Mouse (Mus musculus): ENCODE data around the gene Atg3.

Atg3 gene

DNA sequence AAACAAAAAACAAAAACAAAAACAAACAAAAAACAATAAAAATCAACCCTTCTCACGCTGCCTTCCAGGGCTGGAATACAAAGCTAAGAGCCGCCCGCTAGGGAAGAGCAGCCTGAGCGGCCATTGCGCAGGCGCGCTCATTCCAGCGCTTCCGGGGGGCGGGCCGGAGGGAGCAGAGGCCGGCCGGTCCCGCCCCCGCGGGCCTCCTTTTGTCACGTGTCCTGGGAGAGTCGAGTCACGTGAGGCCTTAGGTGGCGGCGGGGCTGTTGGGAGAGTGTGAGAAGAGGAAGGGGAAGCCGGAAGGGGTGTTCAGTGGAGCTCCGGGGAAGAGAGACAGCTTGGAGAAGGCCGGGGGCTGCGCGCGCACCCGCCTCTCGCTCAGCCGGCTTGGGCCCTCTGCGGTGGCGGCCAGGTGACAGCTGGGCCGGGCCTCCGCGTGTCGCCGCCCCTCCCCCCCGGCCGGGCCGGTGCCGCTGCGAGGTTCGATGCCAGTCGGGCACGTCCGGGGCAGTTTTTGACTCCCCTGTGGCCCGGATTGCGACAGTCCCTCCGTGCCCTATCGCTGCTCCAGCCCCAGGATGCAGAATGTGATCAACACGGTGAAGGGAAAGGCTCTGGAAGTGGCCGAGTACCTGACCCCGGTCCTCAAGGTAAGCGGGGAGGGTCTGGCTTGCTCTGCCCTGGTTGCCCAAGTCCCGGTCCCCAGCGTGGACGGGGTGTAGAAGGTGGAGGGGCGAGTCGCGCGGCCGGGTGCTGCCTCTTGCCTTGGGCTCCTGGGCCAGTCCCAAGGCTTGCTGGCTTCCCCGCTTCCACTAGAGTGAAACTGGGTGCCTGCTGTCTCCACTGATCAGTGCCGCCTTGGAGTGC lies at the start of gene Atg3, which contains the start of gene Slc35a5:
Gene Atg3 (plus strand): TSS at position 264 of the 867 bp plus-strand sequence.
Gene Slc35a5 (minus strand): TSS at position 185 of the 867 bp plus-strand sequence.
- in situ Hi-C loops (cut with MboI) = loop anchor here (25.0 kb wide), 1 partner anchor 854 kb away; the partner anchor contains the start of gene Plcxd2

DNA sequence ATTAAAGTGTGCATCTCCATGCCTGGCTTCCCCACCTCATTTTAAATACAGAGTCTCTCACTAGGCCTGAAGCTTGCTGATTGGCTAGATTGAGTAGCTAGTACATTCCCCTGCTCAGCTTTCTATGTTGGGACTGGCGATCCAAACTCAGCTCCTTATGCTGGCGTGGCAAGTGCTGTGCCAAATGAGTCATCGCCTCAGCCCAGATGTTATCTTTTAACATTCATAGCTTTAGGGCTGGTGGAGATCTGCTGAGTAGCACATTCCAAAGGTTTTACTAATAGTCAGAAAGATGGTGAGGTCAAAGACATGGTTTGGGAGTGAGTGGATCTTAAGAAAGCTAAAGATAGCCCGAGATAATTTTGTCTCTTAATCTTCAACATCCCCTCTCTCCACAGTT lies 48.1 kb upstream of the Atg3 start:
- in situ Hi-C loops (cut with MboI) = no loop called here

DNA sequence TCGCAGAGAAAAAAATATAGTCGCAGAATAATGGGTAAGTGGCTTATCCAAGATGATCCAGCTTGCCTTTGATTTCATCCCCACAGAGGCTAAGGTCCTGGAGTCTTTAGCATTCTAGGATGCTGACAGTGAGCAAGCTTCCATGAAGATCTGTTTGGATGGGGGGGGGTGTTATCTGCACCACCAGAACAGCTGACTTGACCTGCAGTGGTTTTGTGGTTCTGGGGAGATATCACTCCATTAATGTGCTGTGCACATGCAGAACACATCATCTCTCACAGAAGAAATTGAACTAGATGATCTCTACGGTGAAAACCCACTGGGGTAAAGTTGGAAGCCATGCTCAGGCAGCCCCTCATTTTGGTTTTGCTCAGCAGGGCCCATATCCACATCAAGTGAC lies 41.4 kb upstream of the Atg3 start:
- in situ Hi-C loops (cut with MboI) = no loop called here

DNA sequence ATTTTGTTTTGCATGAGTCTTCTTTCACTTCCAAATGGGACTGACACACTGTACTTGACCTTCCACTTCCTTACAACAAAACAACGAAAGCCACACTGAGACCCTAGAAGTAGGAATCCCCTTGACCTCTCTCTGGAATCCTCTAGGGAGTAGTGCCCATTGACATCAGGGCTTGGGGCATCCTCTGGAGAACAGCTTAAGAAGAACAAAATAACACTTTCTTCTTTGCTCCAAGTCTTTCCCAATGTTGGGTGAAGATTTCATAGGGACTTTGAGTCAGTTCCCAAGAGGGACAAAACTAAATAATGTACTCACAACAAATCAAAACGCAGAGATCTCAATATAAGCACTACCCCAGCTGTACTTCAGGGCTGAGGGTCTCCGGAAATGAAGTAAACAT lies 39.8 kb upstream of the Atg3 start:
- in situ Hi-C loops (cut with MboI) = no loop called here

DNA sequence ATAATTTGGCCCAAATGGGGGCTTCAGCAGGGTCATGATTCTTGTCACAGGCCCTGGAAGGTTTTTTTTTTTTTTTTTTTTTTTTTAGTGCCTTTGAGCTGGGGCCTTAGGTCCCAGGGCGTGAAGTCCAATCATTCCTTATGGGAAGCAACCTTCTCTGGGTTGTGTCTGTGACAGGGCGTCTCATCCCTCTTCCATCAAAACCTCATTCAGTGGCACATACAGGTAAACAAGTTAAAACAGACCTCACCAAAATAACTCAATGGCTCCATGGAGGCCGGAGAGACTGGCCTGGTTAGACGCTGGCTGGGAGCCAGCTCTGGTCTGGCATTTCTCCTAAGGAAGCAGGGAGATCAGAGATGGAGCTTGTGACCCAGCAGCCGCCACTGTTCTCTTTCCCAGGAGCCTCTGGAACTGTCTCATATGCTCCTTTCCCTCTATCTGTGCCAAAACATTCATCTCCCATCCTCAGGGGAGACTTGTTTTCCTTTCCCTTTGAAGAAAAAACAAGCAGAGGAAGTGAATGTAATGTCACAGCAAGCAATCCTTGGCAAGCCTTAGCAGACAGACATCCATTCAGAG lies 37.6 kb upstream of the Atg3 start:
- in situ Hi-C loops (cut with MboI) = no loop called here

DNA sequence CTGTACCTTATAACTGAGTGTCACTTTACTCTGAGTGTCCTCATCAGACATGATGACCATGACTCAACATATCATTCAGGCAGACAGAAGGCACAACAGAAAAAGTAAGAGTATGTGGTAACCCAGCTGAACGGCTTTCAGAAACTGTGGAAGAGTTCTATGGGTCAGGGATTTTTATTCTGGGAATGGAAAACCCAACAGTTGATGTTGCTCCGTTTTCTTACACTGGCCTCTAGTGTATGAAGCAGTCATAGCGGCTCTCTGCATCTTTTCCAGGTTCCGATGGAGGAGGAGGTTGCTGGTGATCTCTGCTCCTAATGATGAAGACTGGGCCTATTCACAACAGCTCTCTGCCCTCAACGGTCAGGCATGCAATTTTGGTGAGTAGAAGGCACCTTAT lies 36.0 kb upstream of the Atg3 start:
- in situ Hi-C loops (cut with MboI) = no loop called here

DNA sequence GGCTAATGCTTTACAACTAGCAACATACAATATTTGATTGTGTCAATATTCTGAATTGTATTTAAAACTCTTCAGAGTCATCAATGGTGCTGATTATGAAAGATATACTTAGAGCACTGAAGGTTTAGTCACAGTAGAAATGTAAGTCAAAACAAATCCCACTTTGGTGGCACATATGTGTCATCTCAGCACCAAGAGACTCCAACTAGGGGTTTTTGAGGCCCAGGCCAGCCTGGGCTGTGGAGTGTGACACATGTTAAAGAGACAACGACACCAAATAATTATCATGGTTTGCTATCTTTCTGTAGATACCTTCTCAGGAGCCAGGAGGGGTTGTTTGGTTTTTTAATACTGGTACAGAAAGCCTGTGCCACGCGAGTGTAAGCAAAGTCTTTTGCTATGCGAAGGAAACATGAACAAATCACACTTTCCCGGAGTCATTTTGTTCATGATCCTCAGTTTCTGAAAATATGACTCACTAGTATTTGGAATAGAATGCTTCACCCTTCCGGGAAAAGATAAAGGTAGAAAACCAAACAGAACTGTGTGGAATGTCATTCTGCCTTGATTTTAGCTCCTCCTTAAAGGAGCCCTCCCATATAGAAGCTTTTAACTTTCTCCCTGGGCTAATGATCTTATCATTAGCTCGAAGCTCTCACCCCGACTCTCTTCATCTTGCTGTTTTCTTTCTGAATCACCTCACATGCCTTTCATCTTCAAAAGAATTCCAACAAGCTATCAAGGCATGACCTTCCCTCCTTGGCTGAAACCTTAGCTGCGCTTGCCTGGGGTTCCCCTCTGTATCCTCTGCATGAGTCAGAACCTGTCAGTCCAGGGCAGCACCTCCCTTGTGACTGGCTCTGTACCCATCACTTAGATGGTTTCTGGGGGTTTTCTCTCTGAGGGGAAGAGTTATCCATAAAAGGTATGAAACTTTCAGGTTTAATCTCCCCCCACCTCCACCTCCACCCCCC lies 34.1 kb upstream of the Atg3 start:
- in situ Hi-C loops (cut with MboI) = no loop called here

DNA sequence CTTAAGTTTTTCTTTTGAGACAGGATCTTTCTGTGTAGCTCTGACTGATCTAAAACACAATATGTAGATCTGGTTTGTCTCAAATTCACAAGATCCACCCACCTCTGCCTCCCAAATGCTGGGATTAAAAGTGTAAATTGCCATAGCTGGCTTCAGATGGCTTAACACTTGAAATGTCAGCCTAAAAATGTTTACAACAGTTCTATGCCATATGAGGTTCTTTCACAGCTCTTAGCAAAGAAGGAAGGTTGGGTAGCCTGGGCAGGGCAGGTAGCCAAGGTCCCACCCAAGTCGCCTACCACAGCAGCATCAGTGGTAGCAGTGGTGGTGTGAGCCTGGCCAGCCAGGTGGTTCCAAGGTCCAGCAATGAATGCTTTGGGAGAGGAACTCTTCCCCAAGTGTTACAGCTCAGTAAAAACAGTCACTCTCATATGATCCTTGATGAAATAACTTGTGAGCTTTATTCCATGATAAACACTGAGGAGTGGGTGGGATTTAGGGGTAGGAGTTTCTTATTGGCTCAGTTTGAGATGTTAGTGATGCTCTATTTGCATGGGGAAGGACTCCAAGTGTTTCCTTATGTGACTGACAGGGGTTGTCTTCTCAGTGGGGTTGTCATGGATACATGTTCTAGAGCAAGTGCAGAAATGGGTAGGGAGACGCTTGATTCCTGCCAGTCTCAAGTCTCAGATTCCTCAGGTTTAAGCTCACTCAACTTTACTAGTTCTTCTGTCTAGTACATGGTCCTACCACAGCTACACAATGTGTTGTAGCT lies 30.5 kb upstream of the Atg3 start:
- in situ Hi-C loops (cut with MboI) = no loop called here

DNA sequence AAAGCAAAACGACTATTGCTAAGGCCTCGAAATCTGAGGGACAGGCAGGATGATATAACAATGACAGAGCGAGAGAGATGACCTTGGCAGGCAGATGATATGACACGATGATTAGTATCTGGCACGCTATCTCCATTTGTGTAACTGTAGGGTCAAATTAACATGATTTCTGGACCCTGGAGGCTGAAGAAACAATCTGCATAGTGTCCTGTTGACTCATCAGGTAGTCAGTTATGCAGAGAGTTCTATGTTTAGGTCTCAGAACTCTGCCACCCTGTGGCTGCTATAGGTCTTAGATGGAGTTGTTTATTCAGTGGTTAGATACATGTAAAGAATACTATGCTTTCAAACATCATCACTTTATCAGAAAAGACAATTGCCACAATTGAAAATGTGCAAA lies 16.9 kb upstream of the Atg3 start:
- in situ Hi-C loops (cut with MboI) = no loop called here

DNA sequence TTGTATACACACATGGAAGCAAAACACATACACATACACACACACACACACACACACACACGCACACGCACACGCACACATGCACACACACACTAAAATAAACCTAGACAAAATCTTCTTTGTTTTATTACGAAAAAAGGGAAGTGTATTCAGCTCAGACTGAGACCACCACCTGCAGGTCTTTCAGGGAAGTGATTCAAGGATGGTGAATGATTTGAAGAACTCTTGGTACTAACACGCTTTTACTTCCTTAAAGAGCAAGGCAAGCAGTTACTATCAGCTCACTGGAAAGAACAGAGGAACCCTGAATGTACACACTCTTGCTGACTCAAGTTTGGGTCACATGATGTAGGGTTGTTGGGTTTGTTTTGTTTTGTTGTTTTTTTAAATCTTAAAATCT lies 16.0 kb upstream of the Atg3 start:
- in situ Hi-C loops (cut with MboI) = no loop called here

DNA sequence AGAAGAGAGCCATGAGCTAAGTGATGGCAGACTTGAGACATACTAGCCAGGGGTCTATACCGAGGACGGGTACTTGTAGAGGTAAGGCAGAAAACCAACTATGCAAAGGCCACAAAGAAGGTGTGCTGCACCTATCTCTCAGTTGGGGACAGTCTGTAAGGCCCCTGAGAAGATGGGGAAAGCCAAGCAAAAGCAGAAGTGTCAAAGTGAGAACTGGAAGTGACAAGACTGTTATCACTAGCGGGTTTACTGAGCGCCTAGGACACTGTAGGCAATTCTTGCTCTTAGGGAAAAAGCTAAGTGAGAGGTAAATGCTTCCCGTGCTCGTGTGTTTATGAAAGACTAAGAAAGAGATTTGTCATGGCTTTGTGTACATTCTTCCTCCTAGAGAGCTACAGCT lies 13.5 kb upstream of the Atg3 start:
- in situ Hi-C loops (cut with MboI) = no loop called here

DNA sequence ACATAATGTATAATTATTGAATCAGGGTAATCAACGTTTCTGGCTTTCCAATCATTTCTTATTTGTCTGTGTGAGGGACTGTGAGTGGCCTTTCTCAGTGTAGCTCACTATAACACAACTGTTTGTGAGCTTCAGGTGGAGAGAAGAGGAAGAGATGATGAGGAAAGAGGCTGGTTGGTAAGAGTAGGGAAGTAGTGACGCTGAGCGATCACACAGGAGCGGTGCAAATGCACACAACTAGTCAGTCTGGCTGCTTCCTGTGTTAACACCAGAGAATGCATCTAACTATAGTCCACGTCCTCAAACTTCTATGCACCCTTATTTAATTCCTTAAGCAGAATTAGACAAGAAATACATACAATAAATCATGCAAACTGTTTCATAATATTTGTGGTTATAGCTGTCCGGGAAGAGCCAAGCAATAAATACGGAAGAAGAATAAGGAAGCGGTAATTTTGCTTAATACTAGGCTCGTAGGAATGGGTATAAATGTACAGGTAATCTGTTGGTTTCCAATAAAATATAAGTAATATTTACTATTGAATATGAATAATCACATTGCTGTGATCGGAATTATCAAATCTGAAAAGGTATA lies 10.0 kb upstream of the Atg3 start:
- in situ Hi-C loops (cut with MboI) = no loop called here

DNA sequence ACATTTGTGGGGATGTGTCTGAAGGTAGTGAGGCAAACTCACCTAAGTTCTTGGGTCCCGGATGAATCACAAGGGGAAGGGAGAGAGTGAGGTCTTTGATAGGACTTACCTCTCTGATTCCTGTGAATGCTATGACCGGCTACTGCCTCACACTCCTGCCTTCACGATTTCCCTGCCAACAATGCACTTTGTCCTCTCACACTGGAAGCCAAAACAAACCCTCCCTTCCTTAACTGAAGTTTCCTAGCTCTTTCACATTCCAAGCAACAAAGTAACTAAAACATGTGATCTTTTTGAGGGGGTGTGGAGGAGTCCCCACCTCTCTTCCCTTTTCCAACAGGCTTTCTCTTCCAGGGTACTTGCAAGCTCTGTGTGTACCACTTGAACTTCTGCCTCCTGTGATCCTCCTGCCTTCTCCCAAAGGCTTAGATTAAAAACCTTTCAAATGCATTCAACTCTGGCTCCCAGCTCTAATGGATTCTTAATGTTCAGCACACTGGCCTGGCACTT lies 3.8 kb upstream of the Atg3 start:
- in situ Hi-C loops (cut with MboI) = loop anchor here (25.0 kb wide), 1 partner anchor 858 kb away; the partner anchor contains the start of gene Plcxd2

DNA sequence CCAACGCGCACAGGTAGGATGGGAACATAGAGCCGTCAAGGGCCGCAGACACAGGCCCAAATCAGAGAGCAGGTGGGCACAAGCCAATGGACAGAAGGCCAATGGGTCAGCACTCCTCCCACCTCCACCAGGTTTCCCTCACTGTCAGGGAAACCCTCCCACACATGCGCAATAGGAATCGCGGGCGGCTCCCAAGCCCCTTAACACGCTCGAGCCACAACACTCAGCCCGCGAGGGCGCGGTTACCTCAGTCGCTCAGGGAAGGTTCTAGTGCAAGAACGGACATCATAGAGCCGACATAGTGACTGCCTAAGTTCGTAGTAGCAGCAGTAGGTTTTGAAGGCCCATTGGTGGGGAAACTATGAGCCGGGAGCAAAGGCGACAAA lies 456 bp upstream of the Atg3 start:
- in situ Hi-C loops (cut with MboI) = loop anchor here (25.0 kb wide), 1 partner anchor 854 kb away; the partner anchor contains the start of gene Plcxd2

DNA sequence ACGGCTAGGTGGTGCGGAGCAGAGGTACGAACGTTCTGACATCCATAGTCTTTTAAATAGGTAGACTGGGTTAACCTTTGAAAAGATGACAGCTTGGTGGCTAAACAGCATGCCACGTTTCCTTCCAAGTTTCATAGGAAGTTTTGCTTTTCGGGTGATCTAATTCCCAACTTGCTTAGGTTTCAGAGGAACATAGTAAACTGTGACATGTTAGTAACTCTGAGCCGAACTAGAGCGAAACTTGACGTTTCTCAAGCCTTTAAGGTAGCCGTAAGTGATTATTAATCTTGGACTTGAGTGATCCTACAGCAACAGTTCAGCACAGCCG lies 768 bp downstream of the Atg3 start:
- in situ Hi-C loops (cut with MboI) = loop anchor here (25.0 kb wide), 1 partner anchor 853 kb away; the partner anchor contains the start of gene Plcxd2

DNA sequence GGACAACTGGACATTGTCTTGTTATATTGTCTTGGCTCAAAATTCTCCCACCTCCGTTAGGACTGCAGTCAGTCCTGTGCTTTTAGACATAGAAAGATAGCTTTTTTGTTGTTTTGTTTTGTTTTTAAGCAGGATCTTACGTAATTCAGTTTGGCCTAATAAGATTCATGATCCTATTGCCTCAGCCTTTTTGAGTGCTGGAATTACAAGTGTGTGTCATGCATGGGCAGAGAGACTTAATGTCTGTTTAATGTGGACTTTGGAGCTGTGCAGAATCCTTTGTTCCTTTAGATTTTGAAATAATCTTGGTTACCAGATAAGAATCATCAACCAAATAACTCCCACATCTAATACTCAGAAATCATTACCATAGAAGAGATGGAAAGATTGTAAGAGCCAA lies 20.0 kb downstream of the Atg3 start:
- in situ Hi-C loops (cut with MboI) = no loop called here

DNA sequence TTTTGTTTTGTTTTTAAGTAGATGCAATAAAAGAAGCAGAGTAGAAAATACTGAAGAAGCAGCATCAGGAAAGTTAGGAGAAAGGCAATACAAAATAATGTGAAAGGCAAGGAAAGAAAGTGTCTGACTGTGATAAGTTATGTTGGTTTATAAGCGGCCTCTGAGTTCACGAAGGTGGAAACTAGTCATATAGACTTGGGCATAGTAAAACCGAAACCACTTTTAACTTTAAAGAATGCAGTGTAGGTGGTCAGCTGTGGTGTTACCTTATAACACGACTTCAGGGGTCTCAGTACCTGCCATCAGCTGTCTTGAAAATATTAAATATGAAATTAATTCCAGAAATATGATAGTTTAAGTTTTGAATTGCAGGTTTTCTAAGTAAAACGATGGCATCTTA lies 23.2 kb downstream of the Atg3 start:
- in situ Hi-C loops (cut with MboI) = no loop called here

DNA sequence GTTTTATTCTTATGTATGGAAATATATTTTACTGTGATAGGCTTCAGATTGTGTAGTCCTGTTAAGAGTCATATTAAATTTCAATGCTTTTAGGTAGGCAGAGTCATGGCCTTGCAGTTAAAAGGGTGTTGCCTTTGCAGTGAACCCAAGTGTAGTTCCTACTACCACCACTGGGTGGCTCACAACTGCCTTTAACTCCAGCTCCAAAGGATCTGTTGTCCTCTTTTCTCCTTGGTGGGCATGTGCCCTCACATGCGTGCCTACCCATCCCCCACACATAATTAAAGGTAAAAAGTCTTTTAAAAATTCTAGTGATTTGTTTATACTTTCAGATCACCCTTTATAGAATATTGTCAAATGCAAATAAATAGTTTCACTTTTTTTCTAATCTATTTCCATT lies 34.0 kb downstream of the Atg3 start:
- in situ Hi-C loops (cut with MboI) = loop anchor here (10.0 kb wide), 1 partner anchor 432 kb away; no protein-coding TSS in a partner anchor

DNA sequence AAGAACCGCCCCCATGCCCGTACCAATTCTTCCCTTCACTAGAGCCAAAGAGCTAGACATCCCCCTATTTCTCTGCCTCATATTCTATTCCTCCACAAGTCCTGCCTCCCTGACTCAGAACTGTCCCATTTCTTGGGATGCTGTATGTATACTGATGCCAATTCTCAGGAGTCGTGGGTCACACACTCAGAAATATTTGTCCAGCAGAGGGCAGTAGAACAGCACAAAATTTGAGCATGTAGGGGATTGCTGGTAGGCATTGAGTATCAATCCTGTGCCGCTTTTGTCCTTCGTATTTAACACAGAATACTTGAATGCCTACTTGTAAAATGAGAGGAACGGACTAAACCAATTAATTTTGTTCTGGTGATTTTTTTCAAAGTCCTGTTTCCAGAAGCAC lies 38.2 kb downstream of the Atg3 start:
- in situ Hi-C loops (cut with MboI) = loop anchor here (5.0 to 10.0 kb wide), 2 partner anchors 215 to 428 kb away; no protein-coding TSS in a partner anchor

DNA sequence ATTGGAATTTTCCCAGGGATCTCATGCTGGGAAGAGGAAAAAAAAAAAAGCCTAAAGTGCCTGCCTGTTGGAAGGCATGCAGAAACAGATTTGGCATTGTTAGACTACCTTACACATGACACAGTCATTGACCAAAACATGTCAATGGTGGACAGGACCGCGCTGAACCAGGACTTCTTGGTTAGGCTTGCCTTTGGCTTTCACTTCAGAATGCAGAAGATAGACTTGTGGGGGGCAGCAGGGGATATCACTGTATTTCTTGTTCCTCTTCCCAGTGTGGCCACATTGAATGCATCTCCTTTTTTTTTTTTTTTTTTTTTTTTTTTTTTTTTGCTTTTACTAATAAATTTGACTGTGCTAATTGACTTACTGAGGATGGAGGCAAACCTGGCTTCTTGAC lies 42.8 kb downstream of the Atg3 start:
- in situ Hi-C loops (cut with MboI) = no loop called here

DNA sequence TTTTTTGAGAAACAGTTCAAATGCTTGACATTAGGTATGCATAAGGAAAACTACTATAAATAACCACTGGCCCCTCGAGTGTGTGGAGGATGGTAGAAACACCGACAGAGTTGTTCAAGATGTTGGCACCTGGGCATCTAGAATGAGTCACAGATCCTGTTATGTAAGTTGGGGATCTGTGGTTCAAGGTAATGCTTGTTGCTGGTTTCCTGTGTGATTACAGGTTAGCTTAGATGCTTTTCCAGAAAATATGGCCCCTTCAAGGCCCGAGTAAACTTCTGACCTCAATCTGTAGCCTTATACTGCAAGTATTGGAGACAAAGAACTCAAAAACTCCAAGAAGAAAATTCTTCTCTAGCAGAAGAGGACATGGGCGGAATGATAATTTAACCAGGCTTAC lies 45.9 kb downstream of the Atg3 start:
- in situ Hi-C loops (cut with MboI) = no loop called here

Data from mature B cell (primary cell).